Mouse (Mus musculus): ENCODE data around the gene Ppcdc. TPM values are rescaled to one million over a fixed set of nuclear protein-coding genes. Genes with fewer than 3 reads are reported as not detected.

Gene Ppcdc
- 19.9 and 22.0 TPM in 2 replicates for polyA plus RNA-seq (2014; fragmentation: Nextera tagmentation; extraction: Ambion mirVana)

- H3K27me3 ChIP-seq (replicated peaks; ENCODE audit: control insufficient read depth, insufficient read depth, low read length), result no peaks in the 10 kb centered on the region
- H3K27ac ChIP-seq (ENCODE audit: low read depth, low read length), result peak within 1 kb of the TSS; percentile 82
- H3K9me3 ChIP-seq (ENCODE audit: control insufficient read depth, low read length), result no peaks in the 10 kb centered on the region
- peak; percentile 97 for ATAC-seq (replicated peaks; ENCODE audit: low FRiP score)
- H3K36me3 ChIP-seq (ENCODE audit: control insufficient read depth, insufficient read depth, low read length), result no peaks in the 10 kb centered on the region; the same call in 1 of the 2 replicates
- H3K9ac ChIP-seq (ENCODE audit: low read depth, low read length), result peak within 1 kb of the TSS; percentile 82
- H3K4me3 ChIP-seq (ENCODE audit: low read depth, low read length), result peak within 1 kb of the TSS; percentile 61
- 3% methylated on average over 32 of the region's 32 CpGs for WGBS
- peak; percentile 86 for DNase-seq (ENCODE audit: low spot score)
- peak within 1 kb of the TSS; percentile 81 for H3K4me2 ChIP-seq
- H3K4me1 ChIP-seq (replicated peaks; ENCODE audit: control insufficient read depth, insufficient read depth, low read length), result peaks cover 24% of the 10 kb centered on the region
Measured at GRCm38 (mm10) chr9:57439522-57440295, at the start of gene Ppcdc. Ppcdc (minus strand) TSS chr9:57440124.

GRCm38 (mm10) chr9:57487807-57488206, 47.9 kb upstream of the Ppcdc start:
- H3K27ac ChIP-seq (ENCODE audit: low read depth, low read length), result no peak overlapping the region
- peaks cover 5% of the 10 kb centered on the region; the same call in 1 of the 2 replicates for H3K27me3 ChIP-seq (replicated peaks; ENCODE audit: control insufficient read depth, insufficient read depth, low read length)
- H3K4me1 ChIP-seq (replicated peaks; ENCODE audit: control insufficient read depth, insufficient read depth, low read length), result no peaks in the 10 kb centered on the region; the same call in 1 of the 2 replicates
- DNase-seq (ENCODE audit: low spot score), result no peak
- no peak overlapping the region for H3K9ac ChIP-seq (ENCODE audit: low read depth, low read length)
- no peak overlapping the region for H3K4me2 ChIP-seq
- ATAC-seq (replicated peaks; ENCODE audit: low FRiP score), result no peak
- no peaks in the 10 kb centered on the region for H3K9me3 ChIP-seq (ENCODE audit: control insufficient read depth, low read length)
- 71% methylated on average over 7 of the region's 7 CpGs for WGBS
- H3K4me3 ChIP-seq (ENCODE audit: low read depth, low read length), result no peak overlapping the region
- H3K36me3 ChIP-seq (ENCODE audit: control insufficient read depth, insufficient read depth, low read length), result no peaks in the 10 kb centered on the region

- H3K4me2 ChIP-seq, result no peak overlapping the region
- no peak overlapping the region for H3K27ac ChIP-seq (ENCODE audit: low read depth, low read length)
- H3K4me3 ChIP-seq (ENCODE audit: low read depth, low read length), result no peak overlapping the region
- H3K9ac ChIP-seq (ENCODE audit: low read depth, low read length), result no peak overlapping the region
- no peaks in the 10 kb centered on the region; the same call in 1 of the 2 replicates for H3K4me1 ChIP-seq (replicated peaks; ENCODE audit: control insufficient read depth, insufficient read depth, low read length)
- H3K36me3 ChIP-seq (ENCODE audit: control insufficient read depth, insufficient read depth, low read length), result no peaks in the 10 kb centered on the region
- ATAC-seq (replicated peaks; ENCODE audit: low FRiP score) (no peak), DNase-seq (ENCODE audit: low spot score) (peak; percentile 70)
- peaks cover 5% of the 10 kb centered on the region; the same call in 1 of the 2 replicates for H3K27me3 ChIP-seq (replicated peaks; ENCODE audit: control insufficient read depth, insufficient read depth, low read length)
- H3K9me3 ChIP-seq (ENCODE audit: control insufficient read depth, low read length), result no peaks in the 10 kb centered on the region
- WGBS, result 15% methylated on average over 7 of the region's 7 CpGs
Measured at GRCm38 (mm10) chr9:57485774-57486173, 45.9 kb upstream of the Ppcdc start.

- Histone ChIP-seq H3K27ac (ENCODE audit: low read depth, low read length) (no peak overlapping the region), H3K4me3 (ENCODE audit: low read depth, low read length) (no peak overlapping the region), H3K9ac (ENCODE audit: low read depth, low read length) (no peak overlapping the region), H3K4me2 (no peak overlapping the region), H3K27me3 (replicated peaks; ENCODE audit: control insufficient read depth, insufficient read depth, low read length) (peaks cover 4% of the 10 kb centered on the region; the same call in 1 of the 2 replicates), H3K9me3 (ENCODE audit: control insufficient read depth, low read length) (no peaks in the 10 kb centered on the region), H3K36me3 (ENCODE audit: control insufficient read depth, insufficient read depth, low read length) (no peaks in the 10 kb centered on the region), H3K4me1 (replicated peaks; ENCODE audit: control insufficient read depth, insufficient read depth, low read length) (peaks cover 7% of the 10 kb centered on the region)
- no peak for ATAC-seq (replicated peaks; ENCODE audit: low FRiP score)
- peak; percentile 20 for DNase-seq (ENCODE audit: low spot score)
- WGBS, result 72% methylated on average over 4 of the region's 4 CpGs
Measured at GRCm38 (mm10) chr9:57468914-57469313, 29.0 kb upstream of the Ppcdc start.

- Histone ChIP-seq H3K27me3 (replicated peaks; ENCODE audit: control insufficient read depth, insufficient read depth, low read length) (peaks cover 4% of the 10 kb centered on the region; the same call in 1 of the 2 replicates), H3K4me3 (ENCODE audit: low read depth, low read length) (peak within 1 kb of the TSS; percentile 68), H3K4me2 (peak within 1 kb of the TSS; percentile 74), H3K27ac (ENCODE audit: low read depth, low read length) (no peak within 1 kb of the TSS), H3K36me3 (ENCODE audit: control insufficient read depth, insufficient read depth, low read length) (no peaks in the 10 kb centered on the region), H3K9ac (ENCODE audit: low read depth, low read length) (peak within 1 kb of the TSS; percentile 49; the same call in 1 of the 2 replicates), H3K9me3 (ENCODE audit: control insufficient read depth, low read length) (no peaks in the 10 kb centered on the region), H3K4me1 (replicated peaks; ENCODE audit: control insufficient read depth, insufficient read depth, low read length) (peaks cover 7% of the 10 kb centered on the region)
- WGBS, result 2% methylated on average over 48 of the region's 48 CpGs
- DNase-seq (ENCODE audit: low spot score) (peak; percentile 87), ATAC-seq (replicated peaks; ENCODE audit: low FRiP score) (peak; percentile 77)
Measured at GRCm38 (mm10) chr9:57467896-57468549, 28.1 kb upstream of the Ppcdc start, which contains the start of gene Scamp5. Scamp5 (minus strand) TSS chr9:57468060.

GRCm38 (mm10) chr9:57467271-57467771, 27.4 kb upstream of the Ppcdc start:
- H3K4me1 ChIP-seq (replicated peaks; ENCODE audit: control insufficient read depth, insufficient read depth, low read length), result peaks cover 7% of the 10 kb centered on the region
- H3K9me3 ChIP-seq (ENCODE audit: control insufficient read depth, low read length), result no peaks in the 10 kb centered on the region
- ATAC-seq (replicated peaks; ENCODE audit: low FRiP score) (peak; percentile 27; the same call in 1 of the 2 replicates), DNase-seq (ENCODE audit: low spot score) (peak; percentile 43)
- H3K27ac ChIP-seq (ENCODE audit: low read depth, low read length), result no peak overlapping the region
- WGBS, result 6% methylated on average over 18 of the region's 18 CpGs
- H3K27me3 ChIP-seq (replicated peaks; ENCODE audit: control insufficient read depth, insufficient read depth, low read length), result peaks cover 4% of the 10 kb centered on the region; the same call in 1 of the 2 replicates
- no peaks in the 10 kb centered on the region for H3K36me3 ChIP-seq (ENCODE audit: control insufficient read depth, insufficient read depth, low read length)
- peak overlapping the region; percentile 49; the same call in 1 of the 2 replicates for H3K9ac ChIP-seq (ENCODE audit: low read depth, low read length)
- H3K4me2 ChIP-seq, result peak overlapping the region; percentile 74
- peak overlapping the region; percentile 68 for H3K4me3 ChIP-seq (ENCODE audit: low read depth, low read length)

GRCm38 (mm10) chr9:57466101-57466500, 26.2 kb upstream of the Ppcdc start:
- ATAC-seq (replicated peaks; ENCODE audit: low FRiP score) (no peak), DNase-seq (ENCODE audit: low spot score) (no peak)
- H3K27me3 ChIP-seq (replicated peaks; ENCODE audit: control insufficient read depth, insufficient read depth, low read length), result peaks cover 4% of the 10 kb centered on the region; the same call in 1 of the 2 replicates
- peaks cover 7% of the 10 kb centered on the region for H3K4me1 ChIP-seq (replicated peaks; ENCODE audit: control insufficient read depth, insufficient read depth, low read length)
- 29% methylated on average over 3 of the region's 3 CpGs for WGBS
- H3K4me2 ChIP-seq, result peak overlapping the region; percentile 74; the same call in 1 of the 2 replicates
- no peak overlapping the region for H3K4me3 ChIP-seq (ENCODE audit: low read depth, low read length)
- H3K9me3 ChIP-seq (ENCODE audit: control insufficient read depth, low read length), result no peaks in the 10 kb centered on the region
- no peak overlapping the region for H3K9ac ChIP-seq (ENCODE audit: low read depth, low read length)
- H3K36me3 ChIP-seq (ENCODE audit: control insufficient read depth, insufficient read depth, low read length), result no peaks in the 10 kb centered on the region
- no peak overlapping the region; the same call in 1 of the 2 replicates for H3K27ac ChIP-seq (ENCODE audit: low read depth, low read length)

- 76% methylated on average over 6 of the region's 6 CpGs for WGBS
- H3K4me1 ChIP-seq (replicated peaks; ENCODE audit: control insufficient read depth, insufficient read depth, low read length), result peaks cover 7% of the 10 kb centered on the region
- ATAC-seq (replicated peaks; ENCODE audit: low FRiP score), result no peak
- no peak for DNase-seq (ENCODE audit: low spot score)
- no peak overlapping the region for H3K27ac ChIP-seq (ENCODE audit: low read depth, low read length)
- H3K9ac ChIP-seq (ENCODE audit: low read depth, low read length), result no peak overlapping the region
- H3K9me3 ChIP-seq (ENCODE audit: control insufficient read depth, low read length), result no peaks in the 10 kb centered on the region
- H3K4me3 ChIP-seq (ENCODE audit: low read depth, low read length), result no peak overlapping the region
- H3K27me3 ChIP-seq (replicated peaks; ENCODE audit: control insufficient read depth, insufficient read depth, low read length), result peaks cover 4% of the 10 kb centered on the region; the same call in 1 of the 2 replicates
- H3K36me3 ChIP-seq (ENCODE audit: control insufficient read depth, insufficient read depth, low read length), result no peaks in the 10 kb centered on the region
- no peak overlapping the region for H3K4me2 ChIP-seq
Measured at GRCm38 (mm10) chr9:57462866-57463265, 22.9 kb upstream of the Ppcdc start.
